Mouse (Mus musculus) left cerebral cortex, adult 18-20 months (tissue): Measurements from ENCODE around the gene Adipor1. TPM values are rescaled to one million over a fixed set of nuclear protein-coding genes. Genes with fewer than 3 reads are reported as not detected.

Source experiments
- total RNA-seq, 2 experiments: library from RNA; stranded (reverse); gene quantifications; 2 replicates each; pipeline ENCODE4 v1.2.3; 2021

Gene Adipor1
- total RNA-seq, 2 experiments from 2014 or later: 59.3 to 61.4 TPM

Other genes with a start within 250 kb of the Adipor1 start
- gene Chil1, start 233.2 kb upstream of the Adipor1 start, total RNA-seq: 10 to 100 TPM; 16.5 to 18.4 TPM
- gene Mybph, start 221.9 kb upstream of the Adipor1 start, total RNA-seq: under 1 TPM in 1 of 2 experiments, not detected in 1; 0.19 TPM
- gene Adora1, start 179.9 kb upstream of the Adipor1 start, total RNA-seq: 100 to 1,000 TPM; 167 to 172 TPM
- gene Myog, start 125.4 kb upstream of the Adipor1 start, total RNA-seq: not detected
- gene Ppfia4, start 82.5 kb upstream of the Adipor1 start, total RNA-seq: 10 to 100 TPM; 44.2 to 45.4 TPM
- gene Tmem183a, start 53.4 kb upstream of the Adipor1 start, total RNA-seq: 10 to 100 TPM; 65.6 to 69.1 TPM
- gene 4933406M09Rik, start 29.4 kb upstream of the Adipor1 start, total RNA-seq: not detected
- 10 to 100 TPM; 22.4 to 30.3 TPM for gene Cyb5r1, start 9.8 kb upstream of the Adipor1 start, total RNA-seq
- gene Klhl12, start 40.2 kb downstream of the Adipor1 start, total RNA-seq: 10 to 100 TPM; 37.0 to 37.3 TPM
- 10 to 100 TPM; 27.5 to 28.1 TPM for gene Rabif, start 79.3 kb downstream of the Adipor1 start, total RNA-seq
- not detected for gene Mgat4e, start 134.3 kb downstream of the Adipor1 start, total RNA-seq
- 10 to 100 TPM; 63.5 to 69.8 TPM for gene Kdm5b, start 144.8 kb downstream of the Adipor1 start, total RNA-seq
- gene Syt2, start 231.3 kb downstream of the Adipor1 start, total RNA-seq: 10 to 100 TPM; 63.0 to 81.5 TPM